Mouse (Mus musculus): Measurements from ENCODE around the gene Srgap1. TPM values are rescaled to one million over a fixed set of nuclear protein-coding genes. Genes with fewer than 3 reads are reported as not detected.

Gene Srgap1
- polyA plus RNA-seq, 1 experiment from 2014 or later, result 1.1 TPM

GRCm38 (mm10) chr10:121794486-121794885 is 252.6 kb downstream of the Srgap1 start:
- no peak overlapping the region for H3K27ac ChIP-seq (ENCODE audit: low read length)
- H3K4me2 ChIP-seq (ENCODE audit: low read depth, low read length), result no peak overlapping the region
- no peaks in the 10 kb centered on the region for H3K27me3 ChIP-seq (ENCODE audit: control insufficient read depth, insufficient read depth, low read depth, low read length)
- H3K4me1 ChIP-seq (ENCODE audit: control insufficient read depth, low read depth, low read length), result peaks cover 2% of the 10 kb centered on the region
- no peaks in the 10 kb centered on the region for H3K36me3 ChIP-seq (ENCODE audit: control insufficient read depth, insufficient read depth)
- 73% methylated on average over 12 of the region's 12 CpGs for WGBS (ENCODE audit: insufficient replicate concordance)
- no peak for ATAC-seq (ENCODE audit: low read depth)
- no peak overlapping the region for H3K9ac ChIP-seq (ENCODE audit: low read depth, low read length)
- H3K9me3 ChIP-seq (replicated peaks; ENCODE audit: control insufficient read depth, low read length), result no peaks in the 10 kb centered on the region
- no peak overlapping the region for H3K4me3 ChIP-seq (ENCODE audit: low read depth, low read length)

GRCm38 (mm10) chr10:121792661-121793060 is 254.5 kb downstream of the Srgap1 start:
- no peak for ATAC-seq (ENCODE audit: low read depth)
- WGBS (ENCODE audit: insufficient replicate concordance), result 76% methylated on average over 17 of the region's 17 CpGs
- Histone ChIP-seq H3K4me3 (ENCODE audit: low read depth, low read length) (no peak overlapping the region), H3K9me3 (replicated peaks; ENCODE audit: control insufficient read depth, low read length) (no peaks in the 10 kb centered on the region), H3K4me2 (ENCODE audit: low read depth, low read length) (no peak overlapping the region), H3K27me3 (ENCODE audit: control insufficient read depth, insufficient read depth, low read depth, low read length) (no peaks in the 10 kb centered on the region), H3K9ac (ENCODE audit: low read depth, low read length) (no peak overlapping the region), H3K4me1 (ENCODE audit: control insufficient read depth, low read depth, low read length) (peaks cover 2% of the 10 kb centered on the region), H3K36me3 (ENCODE audit: control insufficient read depth, insufficient read depth) (no peaks in the 10 kb centered on the region), H3K27ac (ENCODE audit: low read length) (no peak overlapping the region)

- WGBS (ENCODE audit: insufficient replicate concordance), result 68% methylated on average over 6 of the region's 6 CpGs
- H3K4me3 ChIP-seq (ENCODE audit: low read depth, low read length), result no peak overlapping the region
- no peak overlapping the region for H3K27ac ChIP-seq (ENCODE audit: low read length)
- ATAC-seq (ENCODE audit: low read depth), result no peak
- H3K27me3 ChIP-seq (ENCODE audit: control insufficient read depth, insufficient read depth, low read depth, low read length), result no peaks in the 10 kb centered on the region
- no peak overlapping the region for H3K9ac ChIP-seq (ENCODE audit: low read depth, low read length)
- no peak overlapping the region for H3K4me2 ChIP-seq (ENCODE audit: low read depth, low read length)
- H3K9me3 ChIP-seq (replicated peaks; ENCODE audit: control insufficient read depth, low read length), result no peaks in the 10 kb centered on the region
- no peaks in the 10 kb centered on the region for H3K36me3 ChIP-seq (ENCODE audit: control insufficient read depth, insufficient read depth)
- H3K4me1 ChIP-seq (ENCODE audit: control insufficient read depth, low read depth, low read length), result no peaks in the 10 kb centered on the region
Measured at GRCm38 (mm10) chr10:121790078-121790477, 257.0 kb downstream of the Srgap1 start.

GRCm38 (mm10) chr10:121788536-121788935 is 258.6 kb downstream of the Srgap1 start:
- Histone ChIP-seq H3K9ac (ENCODE audit: low read depth, low read length) (no peak overlapping the region), H3K9me3 (replicated peaks; ENCODE audit: control insufficient read depth, low read length) (no peaks in the 10 kb centered on the region), H3K27ac (ENCODE audit: low read length) (no peak overlapping the region), H3K27me3 (ENCODE audit: control insufficient read depth, insufficient read depth, low read depth, low read length) (no peaks in the 10 kb centered on the region), H3K36me3 (ENCODE audit: control insufficient read depth, insufficient read depth) (no peaks in the 10 kb centered on the region), H3K4me3 (ENCODE audit: low read depth, low read length) (no peak overlapping the region), H3K4me2 (ENCODE audit: low read depth, low read length) (no peak overlapping the region), H3K4me1 (ENCODE audit: control insufficient read depth, low read depth, low read length) (no peaks in the 10 kb centered on the region)
- ATAC-seq (ENCODE audit: low read depth), result no peak
- WGBS (ENCODE audit: insufficient replicate concordance), result 53% methylated on average over 3 of the region's 3 CpGs

- H3K36me3 ChIP-seq (ENCODE audit: control insufficient read depth, insufficient read depth), result no peaks in the 10 kb centered on the region
- H3K4me1 ChIP-seq (ENCODE audit: control insufficient read depth, low read depth, low read length), result no peaks in the 10 kb centered on the region
- H3K9ac ChIP-seq (ENCODE audit: low read depth, low read length), result no peak overlapping the region
- H3K27ac ChIP-seq (ENCODE audit: low read length), result no peak overlapping the region
- 33% methylated on average over 14 of the region's 14 CpGs for WGBS (ENCODE audit: insufficient replicate concordance)
- no peak for ATAC-seq (ENCODE audit: low read depth)
- peak overlapping the region; percentile 18; the same call in 1 of the 2 replicates for H3K4me2 ChIP-seq (ENCODE audit: low read depth, low read length)
- H3K27me3 ChIP-seq (ENCODE audit: control insufficient read depth, insufficient read depth, low read depth, low read length), result no peaks in the 10 kb centered on the region
- H3K9me3 ChIP-seq (replicated peaks; ENCODE audit: control insufficient read depth, low read length), result no peaks in the 10 kb centered on the region
- no peak overlapping the region for H3K4me3 ChIP-seq (ENCODE audit: low read depth, low read length)
Measured at GRCm38 (mm10) chr10:121781159-121781558, 266.0 kb downstream of the Srgap1 start.

GRCm38 (mm10) chr10:121775990-121776389 is 271.1 kb downstream of the Srgap1 start:
- ATAC-seq (ENCODE audit: low read depth), result no peak
- Histone ChIP-seq H3K27ac (ENCODE audit: low read length) (no peak overlapping the region), H3K4me2 (ENCODE audit: low read depth, low read length) (no peak overlapping the region), H3K27me3 (ENCODE audit: control insufficient read depth, insufficient read depth, low read depth, low read length) (no peaks in the 10 kb centered on the region), H3K36me3 (ENCODE audit: control insufficient read depth, insufficient read depth) (no peaks in the 10 kb centered on the region), H3K9ac (ENCODE audit: low read depth, low read length) (no peak overlapping the region), H3K4me1 (ENCODE audit: control insufficient read depth, low read depth, low read length) (no peaks in the 10 kb centered on the region), H3K4me3 (ENCODE audit: low read depth, low read length) (no peak overlapping the region), H3K9me3 (replicated peaks; ENCODE audit: control insufficient read depth, low read length) (no peaks in the 10 kb centered on the region)
- WGBS (ENCODE audit: insufficient replicate concordance), result 51% methylated on average over 3 of the region's 3 CpGs

- Histone ChIP-seq H3K4me2 (ENCODE audit: low read depth, low read length) (no peak overlapping the region), H3K4me3 (ENCODE audit: low read depth, low read length) (no peak overlapping the region), H3K27ac (ENCODE audit: low read length) (no peak overlapping the region), H3K36me3 (ENCODE audit: control insufficient read depth, insufficient read depth) (no peaks in the 10 kb centered on the region), H3K9ac (ENCODE audit: low read depth, low read length) (no peak overlapping the region), H3K4me1 (ENCODE audit: control insufficient read depth, low read depth, low read length) (no peaks in the 10 kb centered on the region), H3K9me3 (replicated peaks; ENCODE audit: control insufficient read depth, low read length) (no peaks in the 10 kb centered on the region), H3K27me3 (ENCODE audit: control insufficient read depth, insufficient read depth, low read depth, low read length) (no peaks in the 10 kb centered on the region)
- WGBS (ENCODE audit: insufficient replicate concordance), result 48% methylated on average over 4 of the region's 4 CpGs
- peak; percentile 72 for ATAC-seq (ENCODE audit: low read depth)
Measured at GRCm38 (mm10) chr10:121773813-121774212, 273.3 kb downstream of the Srgap1 start.

GRCm38 (mm10) chr10:121770624-121771577 is 276.2 kb downstream of the Srgap1 start:
- Histone ChIP-seq H3K4me2 (ENCODE audit: low read depth, low read length) (peak overlapping the region; percentile 37; the same call in 1 of the 2 replicates), H3K9ac (ENCODE audit: low read depth, low read length) (no peak overlapping the region), H3K4me3 (ENCODE audit: low read depth, low read length) (peak overlapping the region; percentile 23; the same call in 1 of the 2 replicates), H3K27me3 (ENCODE audit: control insufficient read depth, insufficient read depth, low read depth, low read length) (no peaks in the 10 kb centered on the region), H3K36me3 (ENCODE audit: control insufficient read depth, insufficient read depth) (no peaks in the 10 kb centered on the region), H3K4me1 (ENCODE audit: control insufficient read depth, low read depth, low read length) (no peaks in the 10 kb centered on the region), H3K9me3 (replicated peaks; ENCODE audit: control insufficient read depth, low read length) (no peaks in the 10 kb centered on the region), H3K27ac (ENCODE audit: low read length) (no peak overlapping the region)
- no peak for ATAC-seq (ENCODE audit: low read depth)
- WGBS (ENCODE audit: insufficient replicate concordance), result 42% methylated on average over 20 of the region's 20 CpGs

GRCm38 (mm10) chr10:121769711-121770110 is 277.4 kb downstream of the Srgap1 start:
- no peaks in the 10 kb centered on the region for H3K27me3 ChIP-seq (ENCODE audit: control insufficient read depth, insufficient read depth, low read depth, low read length)
- no peak for ATAC-seq (ENCODE audit: low read depth)
- H3K4me1 ChIP-seq (ENCODE audit: control insufficient read depth, low read depth, low read length), result no peaks in the 10 kb centered on the region
- no peak overlapping the region for H3K4me2 ChIP-seq (ENCODE audit: low read depth, low read length)
- no peak overlapping the region for H3K27ac ChIP-seq (ENCODE audit: low read length)
- H3K9ac ChIP-seq (ENCODE audit: low read depth, low read length), result no peak overlapping the region
- H3K9me3 ChIP-seq (replicated peaks; ENCODE audit: control insufficient read depth, low read length), result no peaks in the 10 kb centered on the region
- no peaks in the 10 kb centered on the region for H3K36me3 ChIP-seq (ENCODE audit: control insufficient read depth, insufficient read depth)
- no peak overlapping the region for H3K4me3 ChIP-seq (ENCODE audit: low read depth, low read length)
- WGBS (ENCODE audit: insufficient replicate concordance), result 76% methylated on average over 5 of the region's 5 CpGs

All from liver, embryonic 16.5 days (tissue).